In genomic region chr1:36904489-36904888, GRCm38 (mm10) we compare ENCODE assay signal across 9 mouse cellular contexts. TPM values are rescaled to one million over a fixed set of nuclear protein-coding genes. Genes with fewer than 3 reads are reported as not detected.
DNase-seq lines count a peak whose midpoint lies in the region; ATAC-seq and TF ChIP-seq lines count a peak whose summit lies in the region.
"Had no signal": no experiment of that assay in that cellular context is flagged by ENCODE, and none has a peak within 500 bp of the region (broad histone marks: within the 10 kb centered on the region; RNA-seq: fewer than 3 reads in every experiment).

No protein-coding gene starts in this region.

- H3K4me3 ChIP-seq in layer of hippocampus, adult 2 months, result no peak overlapping the region

- DNase-seq in layer of hippocampus, adult 2 months (ENCODE audit: low spot score in 2 of 2), result peak; percentile 28 to 34
- no peak for DNase-seq in layer of hippocampus, postnatal 25 days (ENCODE audit: extremely low spot score in 1 of 2, low spot score in 1 of 2)
- peak; percentile 67 to 68 for DNase-seq in cerebellum, adult 18-20 months
- DNase-seq in kidney, postnatal 25 days, result no peak
- DNase-seq in kidney, adult 9 months, result no peak
- DNase-seq: adrenal gland, adult 8-10 months had no signal

- peak; percentile 3 for ATAC-seq in CD4-positive, CD25-positive, alpha-beta regulatory T cell, adult 4 months
- ATAC-seq in hematopoietic stem cell, adult 5-6 weeks (replicated peaks in 1 of 2; ENCODE audit: insufficient read depth in 1 of 2, low FRiP score in 2 of 2, low TSS enrichment in 1 of 2, low read depth in 1 of 2, poor library complexity in 2 of 2, severe bottlenecking in 2 of 2), result peak; percentile 27 to 53; a peak in 1 of 4 replicates
- ATAC-seq: intestine, postnatal 0 days had no signal

- peak overlapping the region; percentile 65 for H3K27ac ChIP-seq in layer of hippocampus, adult 2 months

- no peak for TF ChIP-seq CTCF in layer of hippocampus, adult 2 months (conservative IDR thresholded peaks at IDR 0.05)

RNA-seq across cellular contexts. Expression of gene Tmem131, which starts 39.0 kb away (rescaled TPM):
- total RNA-seq in layer of hippocampus, adult 2 months (2021), result 10 to 100 TPM; 58.1 to 62.1 TPM
- 10 to 100 TPM; 48.4 to 61.9 TPM for total RNA-seq in layer of hippocampus, postnatal 25 days (2021)
- 10 to 100 TPM; 11.1 to 14.8 TPM for polyA plus RNA-seq in CD4-positive, CD25-positive, alpha-beta regulatory T cell, adult 4 months (2017; shearing (Covaris generic))
- total RNA-seq in hematopoietic stem cell, adult 5-6 weeks (2017), result 18.3 and 19.0 TPM in 2 replicates

Comparison
In these comparisons a context has a peak if more than half of its experiments do, and no peak if none do; other contexts are left out.
1. DNase-seq: peak in layer of hippocampus, adult 2 months (2 of 2) and cerebellum, adult 18-20 months (2 of 2); none in layer of hippocampus, postnatal 25 days (0 of 2), kidney, postnatal 25 days (0 of 2) and kidney, adult 9 months (single experiment).